ENCODE assay signal across 8 mouse cellular contexts in genomic region chr8:84811303-84811702, GRCm38 (mm10). TPM values are rescaled to one million over a fixed set of nuclear protein-coding genes. Genes with fewer than 3 reads are reported as not detected.
DNase-seq lines count a peak whose midpoint lies in the region; ATAC-seq and TF ChIP-seq lines count a peak whose summit lies in the region.
"Had no signal": no experiment of that assay in that cellular context is flagged by ENCODE, and none has a peak within 500 bp of the region (broad histone marks: within the 10 kb centered on the region; RNA-seq: fewer than 3 reads in every experiment).

No protein-coding gene starts in this region.

- H3K36me3 ChIP-seq in forebrain, embryonic 12.5 days (replicated peaks): no peaks in the 10 kb centered on the region
- no peaks in the 10 kb centered on the region for H3K36me3 ChIP-seq in limb, embryonic 11.5 days (ENCODE audit: control insufficient read depth, insufficient read depth, low read length)
- no peaks in the 10 kb centered on the region for H3K36me3 ChIP-seq in neural tube, embryonic 15.5 days

- WGBS in forebrain, embryonic 12.5 days: 14% methylated on average over 10 of the region's 10 CpGs
- 30% methylated on average over 10 of the region's 10 CpGs for WGBS in limb, embryonic 11.5 days
- WGBS in neural tube, embryonic 15.5 days: 14% methylated on average over 10 of the region's 10 CpGs

- H3K4me1 ChIP-seq in forebrain, embryonic 12.5 days: peaks cover 50% of the 10 kb centered on the region
- peaks cover 3% of the 10 kb centered on the region; the same call in 1 of the 2 replicates for H3K4me1 ChIP-seq in limb, embryonic 11.5 days (ENCODE audit: control insufficient read depth, insufficient read depth, low read length)
- H3K4me1 ChIP-seq in neural tube, embryonic 15.5 days: peaks cover 33% of the 10 kb centered on the region

- peak overlapping the region; percentile 54 for H3K4me2 ChIP-seq in forebrain, embryonic 12.5 days
- peak overlapping the region; percentile 48 for H3K4me2 ChIP-seq in limb, embryonic 11.5 days (ENCODE audit: low read depth, severe bottlenecking)
- peak overlapping the region; percentile 59 for H3K4me2 ChIP-seq in neural tube, embryonic 15.5 days

- peak overlapping the region; percentile 42 for H3K27ac ChIP-seq in left cerebral cortex, adult 2 months
- H3K27ac ChIP-seq in forebrain, embryonic 12.5 days: peak overlapping the region; percentile 64
- H3K27ac ChIP-seq in limb, embryonic 11.5 days (replicated peaks; ENCODE audit: low read depth, low read length): no peak overlapping the region
- H3K27ac ChIP-seq in neural tube, embryonic 15.5 days (replicated peaks): peak overlapping the region; percentile 42
- H3K27ac ChIP-seq: macrophage had no signal

- no peak for DNase-seq in left cerebral cortex, adult 2 months (ENCODE audit: extremely low spot score in 1 of 2, low spot score in 2 of 2)
- DNase-seq in left cerebral cortex, adult 11 months (ENCODE audit: low spot score): no peak
- no peak for DNase-seq in limb, embryonic 11.5 days (ENCODE audit: low spot score)
- DNase-seq in Muller cell, postnatal 12 days (ENCODE audit: inconsistent ontology term): no peak
- no peak for DNase-seq in testis, postnatal 10 days (ENCODE audit: low spot score)

- H3K9ac ChIP-seq in forebrain, embryonic 12.5 days: 0 out of 2 replicates have a peak overlapping the region, but pooled peaks have one; percentile 25
- 0 out of 2 replicates have a peak overlapping the region, but pooled peaks have one; percentile 19 for H3K9ac ChIP-seq in limb, embryonic 11.5 days (ENCODE audit: low read length)
- H3K9ac ChIP-seq in neural tube, embryonic 15.5 days (replicated peaks): no peak overlapping the region; the same call in 1 of the 2 replicates

- H3K4me3 ChIP-seq in left cerebral cortex, adult 2 months: peak overlapping the region; percentile 37
- H3K4me3 ChIP-seq in forebrain, embryonic 12.5 days (replicated peaks): peak overlapping the region; percentile 25; the same call in 1 of the 2 replicates
- H3K4me3 ChIP-seq in limb, embryonic 11.5 days (ENCODE audit: low read depth, low read length): peak overlapping the region; percentile 22
- peak overlapping the region; percentile 32 for H3K4me3 ChIP-seq in neural tube, embryonic 15.5 days (replicated peaks)

- no peak for ATAC-seq in forebrain, embryonic 12.5 days (ENCODE audit: low FRiP score)
- ATAC-seq in limb, embryonic 11.5 days (ENCODE audit: insufficient number of reproducible peaks, low FRiP score, low TSS enrichment, low read depth): no peak
- no peak for ATAC-seq in neural tube, embryonic 15.5 days (ENCODE audit: low FRiP score)

- H3K9me3 ChIP-seq in forebrain, embryonic 12.5 days: no peaks in the 10 kb centered on the region
- no peaks in the 10 kb centered on the region; the same call in 1 of the 2 replicates for H3K9me3 ChIP-seq in limb, embryonic 11.5 days (ENCODE audit: control insufficient read depth, low read length)
- H3K9me3 ChIP-seq in neural tube, embryonic 15.5 days (replicated peaks): no peaks in the 10 kb centered on the region

- intact Hi-C loops in left cerebral cortex, adult 2 months (cut with DNase I): loop anchor here (2.0 kb wide), 1 partner anchor 73 kb away; no protein-coding TSS in a partner anchor

- no peak for TF ChIP-seq CTCF in left cerebral cortex, adult 2 months (IDR thresholded peaks at IDR 0.05)

- peaks cover 66% of the 10 kb centered on the region for H3K27me3 ChIP-seq in forebrain, embryonic 12.5 days
- peaks cover 27% of the 10 kb centered on the region for H3K27me3 ChIP-seq in limb, embryonic 11.5 days (ENCODE audit: control insufficient read depth, insufficient read depth, low read length)
- H3K27me3 ChIP-seq in neural tube, embryonic 15.5 days (replicated peaks): peaks cover 15% of the 10 kb centered on the region; the same call in 1 of the 2 replicates

RNA-seq across cellular contexts. Expression of gene Nfix, which starts 11.2 kb away (rescaled TPM):
- total RNA-seq in left cerebral cortex, adult 2 months (2021): 100 to 1,000 TPM; 347 to 350 TPM
- polyA plus RNA-seq in forebrain, embryonic 12.5 days (2016; fragmentation: Nextera tagmentation; extraction: Ambion mirVana): 31.9 and 33.2 TPM in 2 replicates
- polyA plus RNA-seq in limb, embryonic 11.5 days (2014; fragmentation: Nextera tagmentation; extraction: Ambion mirVana): 4.6 TPM in 2 replicates
- 60.3 and 70.5 TPM in 2 replicates for polyA plus RNA-seq in neural tube, embryonic 15.5 days (2015; fragmentation: Nextera tagmentation; extraction: Ambion mirVana)

RNA-seq across cellular contexts. Expression of gene Dand5, which starts 11.3 kb away (rescaled TPM):
- 10 to 100 TPM in 1 of 2 experiments, 1 to 10 TPM in 1; 9.7 to 11.1 TPM for total RNA-seq in left cerebral cortex, adult 2 months (2021)
- 5.3 and 5.6 TPM in 2 replicates for polyA plus RNA-seq in forebrain, embryonic 12.5 days (2016; fragmentation: Nextera tagmentation; extraction: Ambion mirVana)
- polyA plus RNA-seq in limb, embryonic 11.5 days (2014; fragmentation: Nextera tagmentation; extraction: Ambion mirVana): 3.6 and 3.9 TPM in 2 replicates
- 15.7 and 17.2 TPM in 2 replicates for polyA plus RNA-seq in neural tube, embryonic 15.5 days (2015; fragmentation: Nextera tagmentation; extraction: Ambion mirVana)

RNA-seq across cellular contexts. Expression of gene Gadd45gip1, which starts 20.0 kb away (rescaled TPM):
- 10 to 100 TPM; 23.9 to 25.8 TPM for total RNA-seq in left cerebral cortex, adult 2 months (2021)
- 43.0 and 44.8 TPM in 2 replicates for polyA plus RNA-seq in forebrain, embryonic 12.5 days (2016; fragmentation: Nextera tagmentation; extraction: Ambion mirVana)
- 45.0 and 46.7 TPM in 2 replicates for polyA plus RNA-seq in limb, embryonic 11.5 days (2014; fragmentation: Nextera tagmentation; extraction: Ambion mirVana)
- 44.3 and 45.1 TPM in 2 replicates for polyA plus RNA-seq in neural tube, embryonic 15.5 days (2015; fragmentation: Nextera tagmentation; extraction: Ambion mirVana)

RNA-seq across cellular contexts. Expression of gene Rad23a, which starts 29.2 kb away (rescaled TPM):
- total RNA-seq in left cerebral cortex, adult 2 months (2021): 10 to 100 TPM; 77.7 to 77.8 TPM
- polyA plus RNA-seq in forebrain, embryonic 12.5 days (2016; fragmentation: Nextera tagmentation; extraction: Ambion mirVana): 108 and 118 TPM in 2 replicates
- polyA plus RNA-seq in limb, embryonic 11.5 days (2014; fragmentation: Nextera tagmentation; extraction: Ambion mirVana): 93.1 and 93.4 TPM in 2 replicates
- polyA plus RNA-seq in neural tube, embryonic 15.5 days (2015; fragmentation: Nextera tagmentation; extraction: Ambion mirVana): 71.3 and 98.0 TPM in 2 replicates

RNA-seq across cellular contexts. Expression of gene Calr, which starts 35.4 kb away (rescaled TPM):
- 100 to 1,000 TPM; 459 to 496 TPM for total RNA-seq in left cerebral cortex, adult 2 months (2021)
- 619 TPM in 2 replicates for polyA plus RNA-seq in forebrain, embryonic 12.5 days (2016; fragmentation: Nextera tagmentation; extraction: Ambion mirVana)
- polyA plus RNA-seq in limb, embryonic 11.5 days (2014; fragmentation: Nextera tagmentation; extraction: Ambion mirVana): 854 and 918 TPM in 2 replicates
- 730 and 802 TPM in 2 replicates for polyA plus RNA-seq in neural tube, embryonic 15.5 days (2015; fragmentation: Nextera tagmentation; extraction: Ambion mirVana)
